10 mouse cellular contexts compared by ENCODE assay signal in genomic region chr19:47014159-47014446, GRCm38 (mm10). TPM values are rescaled to one million over a fixed set of nuclear protein-coding genes. Genes with fewer than 3 reads are reported as not detected.
A peak's percentile ranks its signal among the peaks of the same experiment; 100 is the strongest.
DNase-seq lines count a peak whose midpoint lies in the region; ATAC-seq lines count a peak whose summit lies in the region.
"Had no signal": no experiment of that assay in that cellular context is flagged by ENCODE, and none has a peak within 500 bp of the region (broad histone marks: within the 10 kb centered on the region; RNA-seq: fewer than 3 reads in every experiment).

No protein-coding gene starts in this region.

- no peaks in the 10 kb centered on the region for H3K9me3 ChIP-seq in kidney, embryonic 14.5 days (ENCODE audit: control insufficient read depth, low read length)
- H3K9me3 ChIP-seq in embryonic facial prominence, embryonic 14.5 days (ENCODE audit: control insufficient read depth, low read length), result no peaks in the 10 kb centered on the region
- H3K9me3 ChIP-seq in intestine, embryonic 16.5 days (ENCODE audit: control insufficient read depth, low read length), result no peaks in the 10 kb centered on the region
- no peaks in the 10 kb centered on the region for H3K9me3 ChIP-seq in neural tube, embryonic 11.5 days (ENCODE audit: control insufficient read depth, low read length)

- ATAC-seq in kidney, embryonic 14.5 days (ENCODE audit: low FRiP score, low TSS enrichment), result no peak
- ATAC-seq in embryonic facial prominence, embryonic 14.5 days (ENCODE audit: low read depth), result no peak
- ATAC-seq in intestine, embryonic 16.5 days, result no peak
- ATAC-seq in neural tube, embryonic 11.5 days (ENCODE audit: insufficient read depth, low FRiP score, low TSS enrichment), result no peak
- ATAC-seq in inflammation-experienced regulatory T-cells, adult 6 months, result no peak

- H3K27ac ChIP-seq in kidney, embryonic 14.5 days (ENCODE audit: low read depth, low read length), result no peak overlapping the region
- no peak overlapping the region for H3K27ac ChIP-seq in embryonic facial prominence, embryonic 14.5 days (replicated peaks; ENCODE audit: low read depth, low read length)
- H3K27ac ChIP-seq in intestine, embryonic 16.5 days (ENCODE audit: low read length), result no peak overlapping the region
- H3K27ac ChIP-seq in neural tube, embryonic 11.5 days (ENCODE audit: low read depth, low read length), result peak overlapping the region; percentile 85

- 0 out of 2 replicates have a peak overlapping the region, but pooled peaks have one; percentile 2 for H3K9ac ChIP-seq in kidney, embryonic 14.5 days (ENCODE audit: low read depth, low read length)
- peak overlapping the region; percentile 26; the same call in 1 of the 2 replicates for H3K9ac ChIP-seq in embryonic facial prominence, embryonic 14.5 days (ENCODE audit: low read depth, low read length)
- no peak overlapping the region for H3K9ac ChIP-seq in intestine, embryonic 16.5 days (ENCODE audit: low read depth, low read length)
- peak overlapping the region; percentile 57 for H3K9ac ChIP-seq in neural tube, embryonic 11.5 days (ENCODE audit: low read length)

- no peaks in the 10 kb centered on the region for H3K36me3 ChIP-seq in kidney, embryonic 14.5 days (ENCODE audit: control insufficient read depth, insufficient read depth, low read length)
- H3K36me3 ChIP-seq in embryonic facial prominence, embryonic 14.5 days (ENCODE audit: control insufficient read depth, insufficient read depth, low read length), result no peaks in the 10 kb centered on the region
- no peaks in the 10 kb centered on the region for H3K36me3 ChIP-seq in intestine, embryonic 16.5 days (ENCODE audit: control insufficient read depth, insufficient read depth, low read length)
- no peaks in the 10 kb centered on the region for H3K36me3 ChIP-seq in neural tube, embryonic 11.5 days (ENCODE audit: control insufficient read depth, insufficient read depth, low read length)
- H3K36me3 ChIP-seq: G1E had no signal

- DNase-seq in kidney, adult 18-20 months, result no peak
- no peak for DNase-seq in embryonic facial prominence, embryonic 14.5 days (ENCODE audit: low spot score)
- no peak for DNase-seq in neural tube, embryonic 11.5 days (ENCODE audit: low spot score)
- DNase-seq in right cerebral cortex, adult 18-20 months, result no peak
- DNase-seq in spleen, postnatal 10 days (ENCODE audit: low spot score in 2 of 2), result no peak

- peak overlapping the region; percentile 43 for H3K4me3 ChIP-seq in kidney, embryonic 14.5 days (ENCODE audit: low read length)
- peak overlapping the region; percentile 52 for H3K4me3 ChIP-seq in embryonic facial prominence, embryonic 14.5 days (ENCODE audit: low read depth, low read length)
- peak overlapping the region; percentile 51 for H3K4me3 ChIP-seq in intestine, embryonic 16.5 days (ENCODE audit: low read length)
- peak overlapping the region; percentile 58 for H3K4me3 ChIP-seq in neural tube, embryonic 11.5 days (ENCODE audit: low read depth, low read length)

- H3K4me2 ChIP-seq in kidney, embryonic 14.5 days (replicated peaks; ENCODE audit: low read depth, low read length), result peak overlapping the region; percentile 68
- H3K4me2 ChIP-seq in embryonic facial prominence, embryonic 14.5 days (ENCODE audit: low read depth, low read length), result peak overlapping the region; percentile 92
- H3K4me2 ChIP-seq in intestine, embryonic 16.5 days (ENCODE audit: low read depth, low read length), result peak overlapping the region; percentile 89
- H3K4me2 ChIP-seq in neural tube, embryonic 11.5 days (ENCODE audit: low read depth), result peak overlapping the region; percentile 65

- under 1% methylated on average over 11 of the region's 11 CpGs for WGBS in kidney, embryonic 14.5 days
- under 1% methylated on average over 11 of the region's 11 CpGs for WGBS in embryonic facial prominence, embryonic 14.5 days
- 1% methylated on average over 11 of the region's 11 CpGs for WGBS in intestine, embryonic 16.5 days
- 1% methylated on average over 11 of the region's 11 CpGs for WGBS in neural tube, embryonic 11.5 days

- H3K27me3 ChIP-seq in kidney, embryonic 14.5 days (ENCODE audit: control insufficient read depth, insufficient read depth, low read length), result peaks cover 53% of the 10 kb centered on the region
- H3K27me3 ChIP-seq in embryonic facial prominence, embryonic 14.5 days (replicated peaks; ENCODE audit: control insufficient read depth, insufficient read depth, low read length), result peaks cover 65% of the 10 kb centered on the region
- peaks cover 51% of the 10 kb centered on the region for H3K27me3 ChIP-seq in intestine, embryonic 16.5 days (replicated peaks; ENCODE audit: control insufficient read depth, insufficient read depth, low read length)
- peaks cover 40% of the 10 kb centered on the region for H3K27me3 ChIP-seq in neural tube, embryonic 11.5 days (ENCODE audit: control insufficient read depth, insufficient read depth, low read length)

- peaks cover 9% of the 10 kb centered on the region for H3K4me1 ChIP-seq in kidney, embryonic 14.5 days (ENCODE audit: control insufficient read depth, insufficient read depth, low read length)
- peaks cover 6% of the 10 kb centered on the region; the same call in 1 of the 2 replicates for H3K4me1 ChIP-seq in embryonic facial prominence, embryonic 14.5 days (ENCODE audit: control insufficient read depth, insufficient read depth, low read length)
- H3K4me1 ChIP-seq in intestine, embryonic 16.5 days (ENCODE audit: control insufficient read depth, insufficient read depth, low read length), result peaks cover 13% of the 10 kb centered on the region
- H3K4me1 ChIP-seq in neural tube, embryonic 11.5 days (ENCODE audit: control insufficient read depth, insufficient read depth, low read length), result peaks cover 7% of the 10 kb centered on the region; the same call in 1 of the 2 replicates

RNA-seq across cellular contexts. Expression of gene Ina, which starts 0.4 kb away (rescaled TPM):
- polyA plus RNA-seq in kidney, embryonic 14.5 days (2014; fragmentation: Nextera tagmentation; extraction: Ambion mirVana), result 0.31 and 0.41 TPM in 2 replicates
- 17.6 and 17.9 TPM in 2 replicates for polyA plus RNA-seq in embryonic facial prominence, embryonic 14.5 days (2014; fragmentation: Nextera tagmentation; extraction: Ambion mirVana)
- polyA plus RNA-seq in intestine, embryonic 16.5 days (2015; fragmentation: Nextera tagmentation; extraction: Ambion mirVana), result 5.6 and 7.9 TPM in 2 replicates
- polyA plus RNA-seq in neural tube, embryonic 11.5 days (2014; fragmentation: Nextera tagmentation; extraction: Ambion mirVana), result 276 and 332 TPM in 2 replicates
- polyA plus RNA-seq in inflammation-experienced regulatory T-cells, adult 6 months (2017; shearing (Covaris generic)), result not detected
- polyA plus RNA-seq: G1E; liver, adult 2 months had no signal

RNA-seq across cellular contexts. Expression of gene Nt5c2, which starts 0.8 kb away (rescaled TPM):
- 61.5 and 80.2 TPM in 2 replicates for polyA plus RNA-seq in kidney, embryonic 14.5 days (2014; fragmentation: Nextera tagmentation; extraction: Ambion mirVana)
- polyA plus RNA-seq in embryonic facial prominence, embryonic 14.5 days (2014; fragmentation: Nextera tagmentation; extraction: Ambion mirVana), result 65.6 and 66.3 TPM in 2 replicates
- 37.6 and 45.3 TPM in 2 replicates for polyA plus RNA-seq in intestine, embryonic 16.5 days (2015; fragmentation: Nextera tagmentation; extraction: Ambion mirVana)
- polyA plus RNA-seq in neural tube, embryonic 11.5 days (2014; fragmentation: Nextera tagmentation; extraction: Ambion mirVana), result 68.3 and 71.7 TPM in 2 replicates
- 10 to 100 TPM; 22.1 to 37.3 (median 31.6) TPM for polyA plus RNA-seq in inflammation-experienced regulatory T-cells, adult 6 months (2017; shearing (Covaris generic))

RNA-seq across cellular contexts. Expression of gene Pcgf6, which starts 36.6 kb away (rescaled TPM):
- 36.4 and 37.1 TPM in 2 replicates for polyA plus RNA-seq in kidney, embryonic 14.5 days (2014; fragmentation: Nextera tagmentation; extraction: Ambion mirVana)
- polyA plus RNA-seq in embryonic facial prominence, embryonic 14.5 days (2014; fragmentation: Nextera tagmentation; extraction: Ambion mirVana), result 13.9 and 17.8 TPM in 2 replicates
- 16.1 and 16.7 TPM in 2 replicates for polyA plus RNA-seq in intestine, embryonic 16.5 days (2015; fragmentation: Nextera tagmentation; extraction: Ambion mirVana)
- 31.0 and 33.5 TPM in 2 replicates for polyA plus RNA-seq in neural tube, embryonic 11.5 days (2014; fragmentation: Nextera tagmentation; extraction: Ambion mirVana)
- 10 to 100 TPM in 1 of 3 experiments, 1 to 10 TPM in 2; 4.9 to 10.8 (median 9.7) TPM for polyA plus RNA-seq in inflammation-experienced regulatory T-cells, adult 6 months (2017; shearing (Covaris generic))

RNA-seq across cellular contexts. Expression of gene Taf5, which starts 53.4 kb away (rescaled TPM):
- 9.6 and 10.6 TPM in 2 replicates for polyA plus RNA-seq in kidney, embryonic 14.5 days (2014; fragmentation: Nextera tagmentation; extraction: Ambion mirVana)
- polyA plus RNA-seq in embryonic facial prominence, embryonic 14.5 days (2014; fragmentation: Nextera tagmentation; extraction: Ambion mirVana), result 6.6 and 7.7 TPM in 2 replicates
- polyA plus RNA-seq in intestine, embryonic 16.5 days (2015; fragmentation: Nextera tagmentation; extraction: Ambion mirVana), result 3.6 and 3.8 TPM in 2 replicates
- 10.3 and 12.8 TPM in 2 replicates for polyA plus RNA-seq in neural tube, embryonic 11.5 days (2014; fragmentation: Nextera tagmentation; extraction: Ambion mirVana)
- polyA plus RNA-seq in inflammation-experienced regulatory T-cells, adult 6 months (2017; shearing (Covaris generic)), result 1 to 10 TPM; 1.6 to 3.3 (median 1.8) TPM

Comparison
In these comparisons a context has a peak if more than half of its experiments do, and no peak if none do; other contexts are left out.
1. RNA of gene Ina, which starts 0.4 kb away (polyA plus RNA-seq): 276 to 332 TPM in neural tube, embryonic 11.5 days; 17.6 to 17.9 TPM in embryonic facial prominence, embryonic 14.5 days, 5.6 to 7.9 TPM in intestine, embryonic 16.5 days, 0.31 to 0.41 TPM in kidney, embryonic 14.5 days and not detected in inflammation-experienced regulatory T-cells, adult 6 months; every median in the first group is over 10 times any median in the second.
2. Peak in every context shown above with its lines, with median percentiles within 50 percentile points of each other: H3K4me2 ChIP-seq and H3K4me3 ChIP-seq.